Mouse (Mus musculus): Measurements from ENCODE around the gene Hcrtr2. TPM values are rescaled to one million over a fixed set of nuclear protein-coding genes. Genes with fewer than 3 reads are reported as not detected.

Gene Hcrtr2
- polyA plus RNA-seq, 1 experiment from 2014 or later, result 0.08 TPM

- Histone ChIP-seq H3K9ac (ENCODE audit: low read depth, low read length) (no peak overlapping the region), H3K27ac (ENCODE audit: low read depth, low read length) (no peak overlapping the region), H3K4me3 (ENCODE audit: low read depth, low read length) (no peak overlapping the region), H3K36me3 (ENCODE audit: control insufficient read depth, insufficient read depth) (no peaks in the 10 kb centered on the region), H3K27me3 (replicated peaks; ENCODE audit: control insufficient read depth, insufficient read depth, low read length) (no peaks in the 10 kb centered on the region), H3K4me1 (replicated peaks; ENCODE audit: control insufficient read depth, insufficient read depth, low read length) (no peaks in the 10 kb centered on the region), H3K9me3 (ENCODE audit: control insufficient read depth) (no peaks in the 10 kb centered on the region), H3K4me2 (replicated peaks; ENCODE audit: low read depth) (no peak overlapping the region)
- WGBS, result 66% methylated on average over 4 of the region's 4 CpGs
- no peak for ATAC-seq
- no peak for TF ChIP-seq CTCF (IDR thresholded peaks at IDR 0.05; ENCODE audit: low read depth)
Observed at GRCm38 (mm10) chr9:76217178-76217975, 106.3 kb downstream of the Hcrtr2 start.

- H3K4me3 ChIP-seq (ENCODE audit: low read depth, low read length), result no peak overlapping the region
- no peaks in the 10 kb centered on the region for H3K9me3 ChIP-seq (ENCODE audit: control insufficient read depth)
- ATAC-seq, result no peak
- H3K36me3 ChIP-seq (ENCODE audit: control insufficient read depth, insufficient read depth), result no peaks in the 10 kb centered on the region
- H3K4me1 ChIP-seq (replicated peaks; ENCODE audit: control insufficient read depth, insufficient read depth, low read length), result no peaks in the 10 kb centered on the region
- no peaks in the 10 kb centered on the region for H3K27me3 ChIP-seq (replicated peaks; ENCODE audit: control insufficient read depth, insufficient read depth, low read length)
- H3K27ac ChIP-seq (ENCODE audit: low read depth, low read length), result no peak overlapping the region
- no peak for TF ChIP-seq CTCF (IDR thresholded peaks at IDR 0.05; ENCODE audit: low read depth)
- H3K4me2 ChIP-seq (replicated peaks; ENCODE audit: low read depth), result no peak overlapping the region
- no peak overlapping the region for H3K9ac ChIP-seq (ENCODE audit: low read depth, low read length)
- WGBS, result 70% methylated on average over 4 of the region's 4 CpGs
Observed at GRCm38 (mm10) chr9:76214678-76215077, 109.0 kb downstream of the Hcrtr2 start.

- no peaks in the 10 kb centered on the region for H3K36me3 ChIP-seq (ENCODE audit: control insufficient read depth, insufficient read depth)
- WGBS, result 80% methylated on average over 2 of the region's 2 CpGs
Observed at GRCm38 (mm10) chr9:76213557-76213956, 110.1 kb downstream of the Hcrtr2 start, which contains the start of gene Gfral. TSS of gene Gfral (minus strand) at chr9:76213657.

GRCm38 (mm10) chr9:76196917-76197316, 126.7 kb downstream of the Hcrtr2 start:
- no peak for TF ChIP-seq CTCF (IDR thresholded peaks at IDR 0.05; ENCODE audit: low read depth)
- Histone ChIP-seq H3K4me1 (replicated peaks; ENCODE audit: control insufficient read depth, insufficient read depth, low read length) (no peaks in the 10 kb centered on the region), H3K27me3 (replicated peaks; ENCODE audit: control insufficient read depth, insufficient read depth, low read length) (no peaks in the 10 kb centered on the region), H3K9me3 (ENCODE audit: control insufficient read depth) (no peaks in the 10 kb centered on the region), H3K4me3 (ENCODE audit: low read depth, low read length) (no peak overlapping the region), H3K4me2 (replicated peaks; ENCODE audit: low read depth) (no peak overlapping the region), H3K36me3 (ENCODE audit: control insufficient read depth, insufficient read depth) (no peaks in the 10 kb centered on the region), H3K9ac (ENCODE audit: low read depth, low read length) (no peak overlapping the region), H3K27ac (ENCODE audit: low read depth, low read length) (no peak overlapping the region)
- no peak for ATAC-seq
- 76% methylated on average over 4 of the region's 4 CpGs for WGBS

More at GRCm38 (mm10) chr9:76213557-76213956, 110.1 kb downstream of the Hcrtr2 start, which contains the start of gene Gfral:
- no peak for TF ChIP-seq CTCF (IDR thresholded peaks at IDR 0.05; ENCODE audit: low read depth)
- ATAC-seq, result no peak
- no peak within 1 kb of the TSS for H3K4me2 ChIP-seq (replicated peaks; ENCODE audit: low read depth)
- H3K4me1 ChIP-seq (replicated peaks; ENCODE audit: control insufficient read depth, insufficient read depth, low read length), result no peaks in the 10 kb centered on the region
- no peak within 1 kb of the TSS for H3K9ac ChIP-seq (ENCODE audit: low read depth, low read length)
- no peaks in the 10 kb centered on the region for H3K9me3 ChIP-seq (ENCODE audit: control insufficient read depth)
- H3K4me3 ChIP-seq (ENCODE audit: low read depth, low read length), result no peak within 1 kb of the TSS
- H3K27ac ChIP-seq (ENCODE audit: low read depth, low read length), result no peak within 1 kb of the TSS
- H3K27me3 ChIP-seq (replicated peaks; ENCODE audit: control insufficient read depth, insufficient read depth, low read length), result no peaks in the 10 kb centered on the region

- H3K4me2 ChIP-seq (replicated peaks; ENCODE audit: low read depth), result no peak overlapping the region
- ATAC-seq, result no peak
Observed at GRCm38 (mm10) chr9:76179221-76179620, 144.4 kb downstream of the Hcrtr2 start.

More at GRCm38 (mm10) chr9:76179221-76179620, 144.4 kb downstream of the Hcrtr2 start:
- H3K36me3 ChIP-seq (ENCODE audit: control insufficient read depth, insufficient read depth), result no peaks in the 10 kb centered on the region
- H3K9ac ChIP-seq (ENCODE audit: low read depth, low read length), result no peak overlapping the region
- no peak overlapping the region for H3K27ac ChIP-seq (ENCODE audit: low read depth, low read length)
- H3K4me1 ChIP-seq (replicated peaks; ENCODE audit: control insufficient read depth, insufficient read depth, low read length), result no peaks in the 10 kb centered on the region
- no peak overlapping the region for H3K4me3 ChIP-seq (ENCODE audit: low read depth, low read length)
- no peak for TF ChIP-seq CTCF (IDR thresholded peaks at IDR 0.05; ENCODE audit: low read depth)
- no peaks in the 10 kb centered on the region for H3K27me3 ChIP-seq (replicated peaks; ENCODE audit: control insufficient read depth, insufficient read depth, low read length)
- H3K9me3 ChIP-seq (ENCODE audit: control insufficient read depth), result no peaks in the 10 kb centered on the region

Other genes starting within 250 kb of the Hcrtr2 start
- not detected in 2 replicates for gene Gfral, start 110.2 kb downstream of the Hcrtr2 start, polyA plus RNA-seq (2015; fragmentation: Nextera tagmentation; extraction: Ambion mirVana)
- 4.9 and 5.3 TPM in 2 replicates for gene Fam83b, start 243.3 kb upstream of the Hcrtr2 start, polyA plus RNA-seq (2015; fragmentation: Nextera tagmentation; extraction: Ambion mirVana)